Comparison of ENCODE assay signal across 29 mouse cellular contexts in the genomic region with DNA sequence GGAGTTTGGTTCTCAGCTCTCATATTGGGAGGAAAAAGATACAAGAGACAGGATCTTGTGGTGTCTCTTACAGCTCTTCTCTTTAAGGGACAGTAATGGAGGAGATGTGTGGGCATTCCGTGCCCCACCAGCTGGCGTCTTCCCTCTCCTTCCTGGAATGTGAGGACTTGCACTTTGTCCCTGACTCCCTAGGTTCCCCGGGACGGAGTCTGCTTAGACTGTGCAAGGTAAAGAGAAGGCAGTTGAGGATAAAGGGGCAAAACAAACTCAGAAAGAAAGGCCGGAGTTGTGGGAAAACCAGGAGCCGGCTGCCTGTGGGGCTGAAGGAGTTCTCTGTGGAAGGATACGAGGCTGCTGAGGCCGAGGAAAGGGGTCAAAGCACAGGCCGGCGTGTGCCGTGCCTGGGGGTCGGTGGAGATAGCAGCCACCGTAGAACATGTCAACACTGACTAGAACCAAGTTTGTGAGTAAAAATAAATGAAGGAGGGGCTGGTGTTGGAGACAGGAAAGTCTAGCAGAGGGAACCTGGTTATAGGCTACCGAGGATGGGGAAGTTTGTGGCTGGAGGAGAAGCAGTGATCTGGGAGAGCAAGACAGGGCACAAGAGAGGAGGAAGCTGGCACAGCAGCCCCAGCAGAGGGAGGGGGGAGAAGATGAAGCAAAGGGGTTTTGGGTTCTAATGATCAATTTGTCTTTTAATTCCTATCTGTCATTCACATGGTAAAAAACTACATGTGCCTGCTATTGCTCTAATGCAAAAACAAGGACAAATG.
DNase-seq lines count a peak whose midpoint lies in the region; ATAC-seq and TF ChIP-seq lines count a peak whose summit lies in the region.
"Had no signal": no experiment of that assay in that cellular context is flagged by ENCODE, and none has a peak within 500 bp of the region (broad histone marks: within the 10 kb centered on the region; RNA-seq: fewer than 3 reads in every experiment).

No protein-coding gene starts in this region.

- WGBS in heart, adult 2 months = 73% methylated on average over 14 of the region's 14 CpGs
- WGBS in midbrain, embryonic 12.5 days = 84% methylated on average over 14 of the region's 14 CpGs
- 88% methylated on average over 14 of the region's 14 CpGs for WGBS in midbrain, embryonic 11.5 days
- 90% methylated on average over 14 of the region's 14 CpGs for WGBS in forebrain, embryonic 15.5 days

- ATAC-seq in midbrain, embryonic 12.5 days (ENCODE audit: low FRiP score, low read depth) = no peak
- no peak for ATAC-seq in midbrain, embryonic 11.5 days (ENCODE audit: low FRiP score)
- no peak for ATAC-seq in forebrain, embryonic 15.5 days (replicated peaks)
- ATAC-seq: hindbrain, embryonic 16.5 days; intestine, postnatal 0 days; liver, embryonic 12.5 days; midbrain, embryonic 15.5 days had no signal

- H3K79me2 ChIP-seq in heart, adult 2 months (replicated peaks; ENCODE audit: control insufficient read depth, insufficient read depth, low read length) = no peaks in the 10 kb centered on the region; the same call in 1 of the 2 replicates

- H3K9me3 ChIP-seq in midbrain, embryonic 12.5 days = no peaks in the 10 kb centered on the region
- H3K9me3 ChIP-seq in midbrain, embryonic 11.5 days (ENCODE audit: control insufficient read depth, low read length) = no peaks in the 10 kb centered on the region
- no peaks in the 10 kb centered on the region for H3K9me3 ChIP-seq in forebrain, embryonic 15.5 days
- H3K9me3 ChIP-seq: embryonic facial prominence, embryonic 12.5 days; heart, embryonic 15.5 days; hindbrain, embryonic 10.5 days; limb, embryonic 13.5 days; liver, embryonic 12.5 days; megakaryocyte, embryonic 14.5 days; midbrain, embryonic 15.5 days; neural tube, embryonic 12.5 days had no signal

- no peak overlapping the region for H3K4me3 ChIP-seq in heart, adult 2 months
- H3K4me3 ChIP-seq in midbrain, embryonic 12.5 days = no peak overlapping the region
- H3K4me3 ChIP-seq in midbrain, embryonic 11.5 days (ENCODE audit: low read depth, low read length) = no peak overlapping the region
- no peak overlapping the region for H3K4me3 ChIP-seq in forebrain, embryonic 15.5 days
- H3K4me3 ChIP-seq: embryonic facial prominence, embryonic 12.5 days; gastrocnemius, adult 2 months; heart, embryonic 15.5 days; hindbrain, embryonic 10.5 days; limb, embryonic 13.5 days; liver, embryonic 12.5 days; megakaryocyte, embryonic 14.5 days; midbrain, embryonic 15.5 days; neural tube, embryonic 12.5 days had no signal

- H3K27me3 ChIP-seq in heart, adult 2 months (ENCODE audit: control insufficient read depth, insufficient read depth, low read length) = no peaks in the 10 kb centered on the region
- H3K27me3 ChIP-seq in midbrain, embryonic 12.5 days = no peaks in the 10 kb centered on the region
- H3K27me3 ChIP-seq in midbrain, embryonic 11.5 days (ENCODE audit: control insufficient read depth, insufficient read depth, low read length) = no peaks in the 10 kb centered on the region
- H3K27me3 ChIP-seq in forebrain, embryonic 15.5 days = no peaks in the 10 kb centered on the region
- H3K27me3 ChIP-seq: embryonic facial prominence, embryonic 12.5 days; heart, embryonic 15.5 days; limb, embryonic 13.5 days; liver, embryonic 12.5 days; midbrain, embryonic 15.5 days; neural tube, embryonic 12.5 days had no signal

- H3K9ac ChIP-seq in heart, adult 2 months (ENCODE audit: low read depth, low read length) = no peak overlapping the region
- 0 out of 2 replicates have a peak overlapping the region, but pooled peaks have one; percentile 6 for H3K9ac ChIP-seq in midbrain, embryonic 12.5 days (replicated peaks)
- H3K9ac ChIP-seq in midbrain, embryonic 11.5 days (ENCODE audit: low read length) = no peak overlapping the region
- no peak overlapping the region for H3K9ac ChIP-seq in forebrain, embryonic 15.5 days (replicated peaks)
- H3K9ac ChIP-seq: embryonic facial prominence, embryonic 12.5 days; heart, embryonic 15.5 days; limb, embryonic 13.5 days; liver, embryonic 12.5 days; midbrain, embryonic 15.5 days; neural tube, embryonic 12.5 days had no signal

- no peak overlapping the region for H3K27ac ChIP-seq in heart, adult 2 months
- H3K27ac ChIP-seq in midbrain, embryonic 12.5 days (replicated peaks) = no peak overlapping the region
- H3K27ac ChIP-seq in midbrain, embryonic 11.5 days (ENCODE audit: low read depth, low read length) = no peak overlapping the region
- no peak overlapping the region for H3K27ac ChIP-seq in forebrain, embryonic 15.5 days (replicated peaks)
- H3K27ac ChIP-seq: embryonic facial prominence, embryonic 12.5 days; gastrocnemius, adult 2 months; heart, embryonic 15.5 days; hindbrain, embryonic 10.5 days; limb, embryonic 13.5 days; liver, embryonic 12.5 days; midbrain, embryonic 15.5 days; neural tube, embryonic 12.5 days; stomach, postnatal 0 days had no signal

- no peak for TF ChIP-seq CTCF in heart, adult 2 months (IDR thresholded peaks at IDR 0.05)

- H3K36me3 ChIP-seq in heart, adult 2 months (ENCODE audit: control insufficient read depth, insufficient read depth, low read length) = no peaks in the 10 kb centered on the region
- H3K36me3 ChIP-seq in midbrain, embryonic 12.5 days = no peaks in the 10 kb centered on the region
- no peaks in the 10 kb centered on the region for H3K36me3 ChIP-seq in midbrain, embryonic 11.5 days (ENCODE audit: control insufficient read depth, insufficient read depth, low read length)
- H3K36me3 ChIP-seq in forebrain, embryonic 15.5 days = no peaks in the 10 kb centered on the region
- H3K36me3 ChIP-seq: embryonic facial prominence, embryonic 12.5 days; heart, embryonic 15.5 days; hindbrain, embryonic 10.5 days; limb, embryonic 13.5 days; liver, embryonic 12.5 days; midbrain, embryonic 15.5 days; neural tube, embryonic 12.5 days had no signal

- no peaks in the 10 kb centered on the region for H3K4me1 ChIP-seq in heart, adult 2 months (ENCODE audit: control insufficient read depth, insufficient read depth, low read length)
- H3K4me1 ChIP-seq in midbrain, embryonic 12.5 days = no peaks in the 10 kb centered on the region
- H3K4me1 ChIP-seq in midbrain, embryonic 11.5 days (ENCODE audit: control insufficient read depth, insufficient read depth, low read length) = no peaks in the 10 kb centered on the region
- no peaks in the 10 kb centered on the region for H3K4me1 ChIP-seq in forebrain, embryonic 15.5 days
- H3K4me1 ChIP-seq: embryonic facial prominence, embryonic 12.5 days; heart, embryonic 15.5 days; hindbrain, embryonic 10.5 days; limb, embryonic 13.5 days; midbrain, embryonic 15.5 days; neural tube, embryonic 12.5 days had no signal

- no peak for TF ChIP-seq POLR2A in heart, adult 2 months (IDR thresholded peaks at IDR 0.05; ENCODE audit: insufficient read depth, low read depth, low read length)

- H3K4me2 ChIP-seq in midbrain, embryonic 12.5 days (replicated peaks) = no peak overlapping the region
- H3K4me2 ChIP-seq in midbrain, embryonic 11.5 days = no peak overlapping the region
- no peak overlapping the region for H3K4me2 ChIP-seq in forebrain, embryonic 15.5 days (replicated peaks)
- H3K4me2 ChIP-seq: embryonic facial prominence, embryonic 12.5 days; heart, embryonic 15.5 days; limb, embryonic 13.5 days; liver, embryonic 12.5 days; midbrain, embryonic 15.5 days; neural tube, embryonic 12.5 days had no signal

- TF ChIP-seq EP300 in heart, adult 2 months (IDR thresholded peaks at IDR 0.05; ENCODE audit: insufficient read depth, low read depth, low read length) = no peak

- intact Hi-C loops in heart, adult 2 months (cut with DNase I) = no loop called here

- peak; percentile 45 for DNase-seq in heart, adult 11 months
- no peak for DNase-seq in heart, adult 2 months
- no peak for DNase-seq in midbrain, embryonic 11.5 days (ENCODE audit: low spot score, missing footprints)
- DNase-seq in kidney, postnatal 25 days = peak; percentile 49 to 58
- no peak for DNase-seq in T-cell, adult 2 months (ENCODE audit: low spot score)
- no peak for DNase-seq in MN1 (ENCODE audit: low spot score)
- DNase-seq: adrenal gland, postnatal 14 days; cerebellum, adult 8-10 months; gastrocnemius, adult 2 months; heart, adult 18-20 months; layer of hippocampus, adult 9-11 months; lung, adult 2 months; lung, postnatal 14 days; right cerebral cortex, postnatal 14 days; thymus, adult 2 months; thymus, postnatal 4 days had no signal

Comparison
In these comparisons a context has a peak if more than half of its experiments do, and no peak if none do; other contexts are left out.
1. DNase-seq: peak in heart, adult 11 months (single experiment) and kidney, postnatal 25 days (2 of 2); none in heart, adult 2 months (0 of 2), midbrain, embryonic 11.5 days (single experiment), T-cell, adult 2 months (single experiment) and MN1 (single experiment).